Mouse (Mus musculus): ENCODE results near the gene Zfp385b.

DNA sequence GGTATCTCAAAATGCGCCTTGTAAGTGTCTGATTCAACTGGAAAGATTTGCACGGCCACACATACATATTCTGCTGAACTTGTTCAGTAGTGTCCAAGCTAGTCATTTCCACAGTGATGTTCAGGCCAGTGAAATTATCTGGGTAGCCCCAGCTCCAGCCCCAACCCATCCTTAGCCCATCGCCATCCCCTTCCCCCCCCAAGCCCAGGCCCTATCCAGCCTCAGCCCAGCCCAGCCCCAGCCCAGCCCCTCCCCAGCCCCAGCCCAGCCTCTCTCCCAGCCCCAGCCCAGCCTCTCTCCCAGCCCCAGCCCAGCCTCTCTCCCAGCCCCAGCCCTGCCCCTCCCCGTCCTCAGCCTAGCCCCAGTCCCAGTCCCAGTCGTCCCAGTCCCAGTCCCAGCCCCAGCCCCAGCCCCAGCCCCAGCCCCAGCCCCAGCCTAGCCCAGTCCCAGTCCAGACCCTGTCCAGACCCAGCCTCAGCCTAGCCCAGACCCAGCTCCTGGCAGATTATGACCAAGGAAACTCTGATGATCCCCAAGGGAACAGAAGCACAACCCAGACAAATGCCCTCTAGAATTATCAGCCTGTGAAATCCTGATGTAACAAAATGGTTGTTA lies 409.8 kb downstream of the Zfp385b start:
- no peak for TF ChIP-seq CTCF (IDR thresholded peaks at IDR 0.05; ENCODE audit: borderline replicate concordance, insufficient read depth, low read depth, low read length)
- no peak for TF ChIP-seq POLR2A (IDR thresholded peaks at IDR 0.05; ENCODE audit: borderline replicate concordance, insufficient read depth, low read length)

Measured in cerebellum, adult 2 months (tissue).